9 mouse cellular contexts compared by ENCODE assay signal in the genomic region with DNA sequence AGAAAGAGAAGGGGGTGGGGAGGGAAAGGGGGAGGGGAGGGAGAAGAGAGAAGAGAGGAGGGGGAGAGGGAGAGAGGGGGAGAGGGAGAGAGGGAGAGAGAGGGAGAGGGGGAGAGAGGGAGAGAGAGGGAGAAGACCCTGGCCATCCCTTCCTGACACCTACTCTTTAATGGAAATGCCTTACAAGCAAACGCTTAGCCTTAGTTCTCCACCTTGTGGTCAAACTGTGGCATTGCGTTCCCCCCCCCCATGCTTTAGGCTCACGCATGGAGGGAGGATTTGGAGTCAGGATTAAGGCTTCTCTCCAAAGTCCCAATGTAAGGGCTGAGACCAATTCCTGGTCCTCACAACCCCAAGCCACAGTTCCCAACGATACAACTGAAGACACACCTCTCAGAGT. TPM values are rescaled to one million over a fixed set of nuclear protein-coding genes. Genes with fewer than 3 reads are reported as not detected.
DNase-seq lines count a peak whose midpoint lies in the region; ATAC-seq and TF ChIP-seq lines count a peak whose summit lies in the region.
"Had no signal": no experiment of that assay in that cellular context is flagged by ENCODE, and none has a peak within 500 bp of the region (broad histone marks: within the 10 kb centered on the region; RNA-seq: fewer than 3 reads in every experiment).

No protein-coding gene starts in this region.

- no peaks in the 10 kb centered on the region for H3K9me3 ChIP-seq in midbrain, embryonic 10.5 days (replicated peaks)
- H3K9me3 ChIP-seq in midbrain, embryonic 15.5 days = no peaks in the 10 kb centered on the region
- no peaks in the 10 kb centered on the region for H3K9me3 ChIP-seq in limb, embryonic 14.5 days (ENCODE audit: control insufficient read depth, low read length)
- H3K9me3 ChIP-seq: neural tube, embryonic 12.5 days had no signal

- no peak overlapping the region for H3K9ac ChIP-seq in midbrain, embryonic 15.5 days
- no peak overlapping the region for H3K9ac ChIP-seq in limb, embryonic 14.5 days (ENCODE audit: low read depth, low read length, severe bottlenecking)
- H3K9ac ChIP-seq: neural tube, embryonic 12.5 days had no signal

- no peak overlapping the region for H3K4me2 ChIP-seq in midbrain, embryonic 15.5 days
- H3K4me2 ChIP-seq in limb, embryonic 14.5 days (replicated peaks; ENCODE audit: low read depth, low read length, severe bottlenecking) = no peak overlapping the region
- H3K4me2 ChIP-seq: neural tube, embryonic 12.5 days had no signal

- H3K27ac ChIP-seq in midbrain, embryonic 10.5 days (replicated peaks) = no peak overlapping the region
- H3K27ac ChIP-seq in midbrain, embryonic 15.5 days = no peak overlapping the region
- no peak overlapping the region for H3K27ac ChIP-seq in limb, embryonic 14.5 days (replicated peaks; ENCODE audit: low read depth, low read length)
- H3K27ac ChIP-seq: neural tube, embryonic 12.5 days had no signal

- H3K27me3 ChIP-seq in midbrain, embryonic 10.5 days (ENCODE audit: low read depth, poor library complexity, severe bottlenecking) = no peaks in the 10 kb centered on the region
- no peaks in the 10 kb centered on the region for H3K27me3 ChIP-seq in midbrain, embryonic 15.5 days (replicated peaks)
- H3K27me3 ChIP-seq in limb, embryonic 14.5 days (ENCODE audit: control insufficient read depth, insufficient read depth, low read length) = no peaks in the 10 kb centered on the region
- H3K27me3 ChIP-seq: neural tube, embryonic 12.5 days had no signal

- TF ChIP-seq POLR2A in limb, embryonic 14.5 days (IDR thresholded peaks at IDR 0.05; ENCODE audit: borderline replicate concordance, extremely low read depth, insufficient read depth, insufficient read length) = no peak

- no peak for ATAC-seq in midbrain, embryonic 15.5 days (replicated peaks)
- 0 out of 2 replicates have a peak, but pooled peaks have one; percentile 32 for ATAC-seq in limb, embryonic 14.5 days (ENCODE audit: low FRiP score, low read depth)

- no peak overlapping the region for H3K4me3 ChIP-seq in midbrain, embryonic 10.5 days
- no peak overlapping the region for H3K4me3 ChIP-seq in midbrain, embryonic 15.5 days
- H3K4me3 ChIP-seq in limb, embryonic 14.5 days (replicated peaks; ENCODE audit: low read length) = no peak overlapping the region
- H3K4me3 ChIP-seq: neural tube, embryonic 12.5 days had no signal

- H3K36me3 ChIP-seq in midbrain, embryonic 10.5 days = no peaks in the 10 kb centered on the region
- no peaks in the 10 kb centered on the region for H3K36me3 ChIP-seq in midbrain, embryonic 15.5 days (replicated peaks)
- no peaks in the 10 kb centered on the region for H3K36me3 ChIP-seq in limb, embryonic 14.5 days (ENCODE audit: control insufficient read depth, insufficient read depth, low read length)
- H3K36me3 ChIP-seq: neural tube, embryonic 12.5 days had no signal

- DNase-seq in adrenal gland, postnatal 14 days = peak; percentile 52
- no peak for DNase-seq in adrenal gland, adult 18-20 months (ENCODE audit: low spot score in 2 of 2)
- DNase-seq in midbrain, embryonic 10.5 days (ENCODE audit: low spot score) = peak; percentile 73
- peak; percentile 63 for DNase-seq in embryo, embryonic 9.5 days (ENCODE audit: extremely low spot score)
- DNase-seq in limb, embryonic 14.5 days (ENCODE audit: low spot score) = peak; percentile 52
- peak; percentile 64 for DNase-seq in retina, postnatal 7 days (ENCODE audit: low read depth, low spot score)
- DNase-seq in layer of hippocampus, adult 9-10 months (ENCODE audit: low spot score) = no peak

- H3K4me1 ChIP-seq in midbrain, embryonic 10.5 days = peaks cover 4% of the 10 kb centered on the region
- no peaks in the 10 kb centered on the region for H3K4me1 ChIP-seq in midbrain, embryonic 15.5 days
- no peaks in the 10 kb centered on the region for H3K4me1 ChIP-seq in limb, embryonic 14.5 days (ENCODE audit: control insufficient read depth, insufficient read depth, low read length)
- H3K4me1 ChIP-seq: neural tube, embryonic 12.5 days had no signal

- WGBS in midbrain, embryonic 10.5 days = 6% methylated on average over 4 of the region's 4 CpGs
- WGBS in midbrain, embryonic 15.5 days = 5% methylated on average over 4 of the region's 4 CpGs
- WGBS in limb, embryonic 14.5 days = 4% methylated on average over 4 of the region's 4 CpGs

RNA-seq across cellular contexts. Expression of a gene that starts 29.0 kb away (rescaled TPM):
- total RNA-seq in adrenal gland, postnatal 14 days (2021) = 0.94 TPM in 1 of 2 replicates, not detected in the other
- not detected for total RNA-seq in adrenal gland, adult 18-20 months (2021)
- 0.17 and 0.53 TPM in 2 replicates for polyA plus RNA-seq in midbrain, embryonic 10.5 days (2016; fragmentation: Nextera tagmentation; extraction: Ambion mirVana)
- polyA plus RNA-seq in midbrain, embryonic 15.5 days (2015; fragmentation: Nextera tagmentation; extraction: Ambion mirVana) = 0.52 TPM in 1 of 2 replicates, not detected in the other
- 0.15 and 0.16 TPM in 2 replicates for polyA plus RNA-seq in limb, embryonic 14.5 days (2012; rRNA removed)
- 0.66 TPM in 1 of 2 replicates, not detected in the other for polyA plus RNA-seq in limb, embryonic 14.5 days (2014; fragmentation: Nextera tagmentation; extraction: Ambion mirVana)
- polyA plus RNA-seq: neural tube, embryonic 12.5 days had no signal

RNA-seq across cellular contexts. Expression of a gene that starts 42.9 kb away (rescaled TPM):
- total RNA-seq in adrenal gland, postnatal 14 days (2021) = not detected in 2 replicates
- not detected for total RNA-seq in adrenal gland, adult 18-20 months (2021)
- polyA plus RNA-seq in midbrain, embryonic 10.5 days (2016; fragmentation: Nextera tagmentation; extraction: Ambion mirVana) = 1.7 and 2.0 TPM in 2 replicates
- 2.0 and 2.3 TPM in 2 replicates for polyA plus RNA-seq in midbrain, embryonic 15.5 days (2015; fragmentation: Nextera tagmentation; extraction: Ambion mirVana)
- 0.03 TPM in 1 of 2 replicates, not detected in the other for polyA plus RNA-seq in limb, embryonic 14.5 days (2012; rRNA removed)
- polyA plus RNA-seq in limb, embryonic 14.5 days (2014; fragmentation: Nextera tagmentation; extraction: Ambion mirVana) = 0.66 and 1.1 TPM in 2 replicates

RNA-seq across cellular contexts. Expression of a gene that starts 48.1 kb away (rescaled TPM):
- not detected in 2 replicates for total RNA-seq in adrenal gland, postnatal 14 days (2021)
- total RNA-seq in adrenal gland, adult 18-20 months (2021) = not detected
- 4.4 and 6.3 TPM in 2 replicates for polyA plus RNA-seq in midbrain, embryonic 10.5 days (2016; fragmentation: Nextera tagmentation; extraction: Ambion mirVana)
- 0.34 and 0.79 TPM in 2 replicates for polyA plus RNA-seq in midbrain, embryonic 15.5 days (2015; fragmentation: Nextera tagmentation; extraction: Ambion mirVana)
- 6.1 and 7.7 TPM in 2 replicates for polyA plus RNA-seq in limb, embryonic 14.5 days (2012; rRNA removed)
- polyA plus RNA-seq in limb, embryonic 14.5 days (2014; fragmentation: Nextera tagmentation; extraction: Ambion mirVana) = 9.9 and 10.0 TPM in 2 replicates

Comparison
In these comparisons a context has a peak if more than half of its experiments do, and no peak if none do; other contexts are left out.
1. DNase-seq: peak in adrenal gland, postnatal 14 days (single experiment), midbrain, embryonic 10.5 days (single experiment), embryo, embryonic 9.5 days (single experiment), limb, embryonic 14.5 days (single experiment) and retina, postnatal 7 days (single experiment); none in adrenal gland, adult 18-20 months (0 of 2) and layer of hippocampus, adult 9-10 months (single experiment).